26 mouse cellular contexts compared by ENCODE assay signal in genomic region chr10:21152812-21153211, GRCm38 (mm10). TPM values are rescaled to one million over a fixed set of nuclear protein-coding genes. Genes with fewer than 3 reads are reported as not detected.
"Had no signal": no experiment of that assay in that cellular context is flagged by ENCODE, and none has a peak within 500 bp of the region (broad histone marks: within the 10 kb centered on the region; RNA-seq: fewer than 3 reads in every experiment).

No protein-coding gene starts in this region.

- H3K36me3 ChIP-seq: embryonic facial prominence, embryonic 15.5 days had no signal

- H3K9me3 ChIP-seq: embryonic facial prominence, embryonic 10.5 days; embryonic facial prominence, embryonic 12.5 days; embryonic facial prominence, embryonic 13.5 days; embryonic facial prominence, embryonic 15.5 days; forebrain, embryonic 10.5 days; forebrain, embryonic 12.5 days; forebrain, embryonic 13.5 days; forebrain, embryonic 15.5 days had no signal

- H3K4me2 ChIP-seq: embryonic facial prominence, embryonic 12.5 days; embryonic facial prominence, embryonic 13.5 days; embryonic facial prominence, embryonic 15.5 days; forebrain, embryonic 12.5 days; forebrain, embryonic 13.5 days; forebrain, embryonic 15.5 days had no signal

- H3K9ac ChIP-seq: embryonic facial prominence, embryonic 12.5 days; embryonic facial prominence, embryonic 13.5 days; embryonic facial prominence, embryonic 15.5 days; forebrain, embryonic 12.5 days; forebrain, embryonic 13.5 days; forebrain, embryonic 15.5 days; forebrain, postnatal 0 days had no signal

- DNase-seq: cerebellum, adult 8-10 months; cerebellum, adult 9-10 months; cerebellum, adult 9-11 months; cerebellum, postnatal 10 days; cerebellum, postnatal 14 days; cerebellum, postnatal 25 days; cerebellum, postnatal 36 days; embryo, embryonic 11 days; forebrain, postnatal 0 days; gastrocnemius, adult 2 months; gastrocnemius, postnatal 10 days; gastrocnemius, postnatal 14 days; gastrocnemius, postnatal 25 days; gastrocnemius, postnatal 36 days; heart, adult 18-20 months; heart, adult 2 months had no signal

- H3K27ac ChIP-seq: embryonic facial prominence, embryonic 10.5 days; embryonic facial prominence, embryonic 12.5 days; embryonic facial prominence, embryonic 13.5 days; embryonic facial prominence, embryonic 15.5 days; forebrain, embryonic 10.5 days; forebrain, embryonic 12.5 days; forebrain, embryonic 13.5 days; forebrain, embryonic 15.5 days; gastrocnemius, adult 2 months; heart, adult 2 months had no signal

- H3K4me1 ChIP-seq: embryonic facial prominence, embryonic 12.5 days; embryonic facial prominence, embryonic 13.5 days; embryonic facial prominence, embryonic 15.5 days; forebrain, embryonic 12.5 days; forebrain, embryonic 13.5 days; forebrain, embryonic 15.5 days had no signal

- H3K27me3 ChIP-seq: embryonic facial prominence, embryonic 12.5 days had no signal

- H3K4me3 ChIP-seq: embryonic facial prominence, embryonic 10.5 days; embryonic facial prominence, embryonic 12.5 days; embryonic facial prominence, embryonic 13.5 days; embryonic facial prominence, embryonic 15.5 days; erythroblast, embryonic 14.5 days; forebrain, embryonic 10.5 days; forebrain, embryonic 12.5 days; forebrain, embryonic 13.5 days; forebrain, embryonic 15.5 days; gastrocnemius, adult 2 months; heart, adult 2 months had no signal

- ATAC-seq: forebrain, embryonic 13.5 days; forebrain, embryonic 14.5 days; forebrain, embryonic 15.5 days; forebrain, postnatal 0 days had no signal

RNA-seq across cellular contexts. Expression of gene Myb, which starts 8.0 kb away (rescaled TPM):
- total RNA-seq: gastrocnemius, adult 2 months; heart, adult 2 months had no signal
